Mouse (Mus musculus): ENCODE measurements around the gene Rnf13. TPM values are rescaled to one million over a fixed set of nuclear protein-coding genes. Genes with fewer than 3 reads are reported as not detected.
A peak's percentile ranks its signal among the peaks of the same experiment; 100 is the strongest.

Rnf13 gene
- total and polyA plus RNA-seq, 2 experiments: 144 to 201 TPM

GRCm38 (mm10) chr3:57825866-57826265 is 90.0 kb downstream of the Rnf13 start:
- Histone ChIP-seq H3K27me3 (ENCODE audit: control insufficient read depth, insufficient read depth, low read length) (no peaks in the 10 kb centered on the region), H3K4me3 (ENCODE audit: insufficient read depth, low read depth, low read length) (no peak overlapping the region), H3K9ac (ENCODE audit: low read depth, low read length) (no peak overlapping the region), H3K36me3 (ENCODE audit: control insufficient read depth, insufficient read depth, low read length) (peaks cover 43% of the 10 kb centered on the region), H3K79me2 (ENCODE audit: control insufficient read depth, insufficient read depth, low read length) (no peaks in the 10 kb centered on the region), H3K27ac (replicated peaks; ENCODE audit: insufficient read depth, low read depth, low read length) (no peak overlapping the region), H3K4me1 (ENCODE audit: control insufficient read depth, insufficient read depth, low read length) (peaks cover 4% of the 10 kb centered on the region)
- no peak for DNase-seq (ENCODE audit: extremely low read depth, low read depth, low spot score)
- WGBS: 97% methylated on average over 3 of the region's 3 CpGs
- TF ChIP-seq CTCF (IDR thresholded peaks at IDR 0.05; ENCODE audit: low read depth, low read length) (no peak), POLR2A (IDR thresholded peaks at IDR 0.05; ENCODE audit: extremely low read depth, insufficient read depth, low read length) (no peak)

GRCm38 (mm10) chr3:57833585-57833984 is 97.7 kb downstream of the Rnf13 start:
- no peaks in the 10 kb centered on the region for H3K79me2 ChIP-seq (ENCODE audit: control insufficient read depth, insufficient read depth, low read length)
- H3K9ac ChIP-seq (ENCODE audit: low read depth, low read length): no peak overlapping the region
- H3K36me3 ChIP-seq (ENCODE audit: control insufficient read depth, insufficient read depth, low read length): peaks cover 28% of the 10 kb centered on the region
- no peaks in the 10 kb centered on the region for H3K4me1 ChIP-seq (ENCODE audit: control insufficient read depth, insufficient read depth, low read length)
- H3K27me3 ChIP-seq (ENCODE audit: control insufficient read depth, insufficient read depth, low read length): no peaks in the 10 kb centered on the region
- no peak overlapping the region for H3K27ac ChIP-seq (replicated peaks; ENCODE audit: insufficient read depth, low read depth, low read length)
- no peak overlapping the region for H3K4me3 ChIP-seq (ENCODE audit: insufficient read depth, low read depth, low read length)
- no peak for DNase-seq (ENCODE audit: extremely low read depth, low read depth, low spot score)
- 91% methylated on average over 11 of the region's 11 CpGs for WGBS
- TF ChIP-seq CTCF (IDR thresholded peaks at IDR 0.05; ENCODE audit: low read depth, low read length) (no peak), POLR2A (IDR thresholded peaks at IDR 0.05; ENCODE audit: extremely low read depth, insufficient read depth, low read length) (no peak)

- no peak overlapping the region for H3K4me3 ChIP-seq (ENCODE audit: insufficient read depth, low read depth, low read length)
- DNase-seq (ENCODE audit: extremely low read depth, low read depth, low spot score): no peak
- no peaks in the 10 kb centered on the region for H3K4me1 ChIP-seq (ENCODE audit: control insufficient read depth, insufficient read depth, low read length)
- no peaks in the 10 kb centered on the region for H3K27me3 ChIP-seq (ENCODE audit: control insufficient read depth, insufficient read depth, low read length)
- no peak overlapping the region for H3K9ac ChIP-seq (ENCODE audit: low read depth, low read length)
- TF ChIP-seq CTCF (IDR thresholded peaks at IDR 0.05; ENCODE audit: low read depth, low read length) (no peak), POLR2A (IDR thresholded peaks at IDR 0.05; ENCODE audit: extremely low read depth, insufficient read depth, low read length) (no peak)
- H3K79me2 ChIP-seq (ENCODE audit: control insufficient read depth, insufficient read depth, low read length): no peaks in the 10 kb centered on the region
- WGBS: 90% methylated on average over 4 of the region's 4 CpGs
- H3K36me3 ChIP-seq (ENCODE audit: control insufficient read depth, insufficient read depth, low read length): peaks cover 17% of the 10 kb centered on the region; the same call in 1 of the 2 replicates
- H3K27ac ChIP-seq (replicated peaks; ENCODE audit: insufficient read depth, low read depth, low read length): no peak overlapping the region
These were observed 101.0 kb downstream of the Rnf13 start for GRCm38 (mm10) chr3:57836911-57837310.

GRCm38 (mm10) chr3:57843775-57844174 is 107.9 kb downstream of the Rnf13 start:
- Histone ChIP-seq H3K4me1 (ENCODE audit: control insufficient read depth, insufficient read depth, low read length) (peaks cover 3% of the 10 kb centered on the region; the same call in 1 of the 2 replicates), H3K9ac (ENCODE audit: low read depth, low read length) (no peak overlapping the region), H3K27me3 (ENCODE audit: control insufficient read depth, insufficient read depth, low read length) (no peaks in the 10 kb centered on the region), H3K4me3 (ENCODE audit: insufficient read depth, low read depth, low read length) (no peak overlapping the region), H3K79me2 (ENCODE audit: control insufficient read depth, insufficient read depth, low read length) (no peaks in the 10 kb centered on the region), H3K27ac (replicated peaks; ENCODE audit: insufficient read depth, low read depth, low read length) (no peak overlapping the region), H3K36me3 (ENCODE audit: control insufficient read depth, insufficient read depth, low read length) (peaks cover 2% of the 10 kb centered on the region; the same call in 1 of the 2 replicates)
- TF ChIP-seq POLR2A (IDR thresholded peaks at IDR 0.05; ENCODE audit: extremely low read depth, insufficient read depth, low read length) (no peak), CTCF (IDR thresholded peaks at IDR 0.05; ENCODE audit: low read depth, low read length) (peak; percentile 29)
- peak; percentile 24 for DNase-seq (ENCODE audit: extremely low read depth, low read depth, low spot score)

GRCm38 (mm10) chr3:57845786-57846661 is 110.2 kb downstream of the Rnf13 start:
- Histone ChIP-seq H3K4me3 (ENCODE audit: insufficient read depth, low read depth, low read length) (no peak overlapping the region; the same call in 1 of the 2 replicates), H3K79me2 (ENCODE audit: control insufficient read depth, insufficient read depth, low read length) (no peaks in the 10 kb centered on the region), H3K9ac (ENCODE audit: low read depth, low read length) (no peak overlapping the region), H3K27ac (replicated peaks; ENCODE audit: insufficient read depth, low read depth, low read length) (no peak overlapping the region), H3K27me3 (ENCODE audit: control insufficient read depth, insufficient read depth, low read length) (no peaks in the 10 kb centered on the region), H3K4me1 (ENCODE audit: control insufficient read depth, insufficient read depth, low read length) (peaks cover 3% of the 10 kb centered on the region; the same call in 1 of the 2 replicates), H3K36me3 (ENCODE audit: control insufficient read depth, insufficient read depth, low read length) (no peaks in the 10 kb centered on the region)
- TF ChIP-seq POLR2A (IDR thresholded peaks at IDR 0.05; ENCODE audit: extremely low read depth, insufficient read depth, low read length): no peak
- TF ChIP-seq CTCF (IDR thresholded peaks at IDR 0.05; ENCODE audit: low read depth, low read length): no peak
- 70% methylated on average over 11 of the region's 11 CpGs for WGBS
- DNase-seq (ENCODE audit: extremely low read depth, low read depth, low spot score): no peak

- H3K4me1 ChIP-seq (ENCODE audit: control insufficient read depth, insufficient read depth, low read length): peaks cover 3% of the 10 kb centered on the region; the same call in 1 of the 2 replicates
- DNase-seq (ENCODE audit: extremely low read depth, low read depth, low spot score): no peak
- H3K9ac ChIP-seq (ENCODE audit: low read depth, low read length): peak overlapping the region; percentile 93
- H3K4me3 ChIP-seq (ENCODE audit: insufficient read depth, low read depth, low read length): peak overlapping the region; percentile 100
- WGBS: 7% methylated on average over 9 of the region's 9 CpGs
- no peaks in the 10 kb centered on the region for H3K79me2 ChIP-seq (ENCODE audit: control insufficient read depth, insufficient read depth, low read length)
- TF ChIP-seq POLR2A (IDR thresholded peaks at IDR 0.05; ENCODE audit: extremely low read depth, insufficient read depth, low read length): no peak
- TF ChIP-seq CTCF (IDR thresholded peaks at IDR 0.05; ENCODE audit: low read depth, low read length): no peak
- no peak overlapping the region for H3K27ac ChIP-seq (replicated peaks; ENCODE audit: insufficient read depth, low read depth, low read length)
- no peaks in the 10 kb centered on the region for H3K36me3 ChIP-seq (ENCODE audit: control insufficient read depth, insufficient read depth, low read length)
- no peaks in the 10 kb centered on the region for H3K27me3 ChIP-seq (ENCODE audit: control insufficient read depth, insufficient read depth, low read length)
These were observed 110.7 kb downstream of the Rnf13 start for GRCm38 (mm10) chr3:57846662-57846911.

All from liver, adult 2 months (tissue).